9 mouse cellular contexts compared by ENCODE assay signal in genomic region chr14:48131576-48131922, GRCm38 (mm10). TPM values are rescaled to one million over a fixed set of nuclear protein-coding genes. Genes with fewer than 3 reads are reported as not detected.
DNase-seq lines count a peak whose midpoint lies in the region; ATAC-seq and TF ChIP-seq lines count a peak whose summit lies in the region.
"Had no signal": no experiment of that assay in that cellular context is flagged by ENCODE, and none has a peak within 500 bp of the region (broad histone marks: within the 10 kb centered on the region; RNA-seq: fewer than 3 reads in every experiment).

No protein-coding gene starts in this region.

- no peak for TF ChIP-seq POLR2A in small intestine, adult 2 months (IDR thresholded peaks at IDR 0.05; ENCODE audit: low read depth, low read length)

- no peak overlapping the region for H3K4me2 ChIP-seq in forebrain, embryonic 13.5 days
- no peak overlapping the region for H3K4me2 ChIP-seq in forebrain, embryonic 15.5 days (replicated peaks)
- no peak overlapping the region for H3K4me2 ChIP-seq in heart, embryonic 16.5 days (ENCODE audit: low read depth, low read length)
- no peak overlapping the region for H3K4me2 ChIP-seq in limb, embryonic 15.5 days
- H3K4me2 ChIP-seq in forebrain, embryonic 12.5 days: no peak overlapping the region

- no peaks in the 10 kb centered on the region for H3K36me3 ChIP-seq in forebrain, embryonic 13.5 days (ENCODE audit: poor library complexity, severe bottlenecking)
- H3K36me3 ChIP-seq in forebrain, embryonic 15.5 days: no peaks in the 10 kb centered on the region
- no peaks in the 10 kb centered on the region for H3K36me3 ChIP-seq in heart, embryonic 16.5 days (ENCODE audit: control insufficient read depth, insufficient read depth)
- no peaks in the 10 kb centered on the region for H3K36me3 ChIP-seq in limb, embryonic 15.5 days
- H3K36me3 ChIP-seq in small intestine, adult 2 months (ENCODE audit: control insufficient read depth, insufficient read depth, low read length): no peaks in the 10 kb centered on the region
- H3K36me3 ChIP-seq in forebrain, embryonic 12.5 days (replicated peaks): no peaks in the 10 kb centered on the region

- H3K9me3 ChIP-seq in forebrain, embryonic 13.5 days (replicated peaks): no peaks in the 10 kb centered on the region
- no peaks in the 10 kb centered on the region for H3K9me3 ChIP-seq in forebrain, embryonic 15.5 days
- H3K9me3 ChIP-seq in heart, embryonic 16.5 days (replicated peaks; ENCODE audit: control insufficient read depth, low read length): no peaks in the 10 kb centered on the region
- H3K9me3 ChIP-seq in limb, embryonic 15.5 days: no peaks in the 10 kb centered on the region
- H3K9me3 ChIP-seq in forebrain, embryonic 12.5 days: no peaks in the 10 kb centered on the region

- no peak for ATAC-seq in forebrain, embryonic 13.5 days
- ATAC-seq in forebrain, embryonic 15.5 days (replicated peaks): no peak
- ATAC-seq in Patski: peak; percentile 12
- ATAC-seq in heart, embryonic 16.5 days (replicated peaks; ENCODE audit: extremely low read depth, insufficient read depth, low FRiP score): 0 out of 2 replicates have a peak, but pooled peaks have one; percentile 12
- no peak for ATAC-seq in limb, embryonic 15.5 days (ENCODE audit: insufficient number of reproducible peaks, low FRiP score, low TSS enrichment, low read depth)
- ATAC-seq in erythroid progenitor cell, adult 5-6 weeks (replicated peaks; ENCODE audit: low FRiP score, poor library complexity, severe bottlenecking): no peak
- ATAC-seq in forebrain, embryonic 12.5 days (ENCODE audit: low FRiP score): no peak

- H3K27me3 ChIP-seq in forebrain, embryonic 13.5 days: 0 out of 2 replicates have a peak, but pooled peaks cover 6% of the 10 kb centered on the region
- no peaks in the 10 kb centered on the region for H3K27me3 ChIP-seq in forebrain, embryonic 15.5 days
- H3K27me3 ChIP-seq in Patski: no peaks in the 10 kb centered on the region
- H3K27me3 ChIP-seq in heart, embryonic 16.5 days (ENCODE audit: control insufficient read depth, insufficient read depth, low read length): peaks cover 10% of the 10 kb centered on the region; the same call in 1 of the 2 replicates
- no peaks in the 10 kb centered on the region for H3K27me3 ChIP-seq in limb, embryonic 15.5 days
- H3K27me3 ChIP-seq in small intestine, adult 2 months (ENCODE audit: control insufficient read depth, insufficient read depth, low read length): no peaks in the 10 kb centered on the region
- peaks cover 18% of the 10 kb centered on the region; the same call in 1 of the 2 replicates for H3K27me3 ChIP-seq in forebrain, embryonic 12.5 days

- in situ Hi-C loops in Patski (cut with MboI; ENCODE audit: low pct_unique_long_range_greater_than_20kb): no loop called here

- no peak overlapping the region for H3K9ac ChIP-seq in forebrain, embryonic 13.5 days
- no peak overlapping the region for H3K9ac ChIP-seq in forebrain, embryonic 15.5 days (replicated peaks)
- H3K9ac ChIP-seq in heart, embryonic 16.5 days (ENCODE audit: low read length): no peak overlapping the region
- no peak overlapping the region for H3K9ac ChIP-seq in limb, embryonic 15.5 days
- H3K9ac ChIP-seq in forebrain, embryonic 12.5 days: no peak overlapping the region
- H3K9ac ChIP-seq: liver, embryonic 14.5 days had no signal

- CTCF ChIA-PET in Patski (lab: Charles Lee): no interaction called here

- no peak for TF ChIP-seq CTCF in Patski (IDR thresholded peaks at IDR 0.05)
- TF ChIP-seq CTCF in small intestine, adult 2 months (IDR thresholded peaks at IDR 0.05; ENCODE audit: extremely low read depth, insufficient read length, insufficient replicate concordance, low read depth, low read length): no peak

- POLR2A ChIA-PET in Patski (lab: Charles Lee): no interaction called here

- H3K27ac ChIP-seq in forebrain, embryonic 13.5 days: 0 out of 2 replicates have a peak overlapping the region, but pooled peaks have one; percentile 4
- no peak overlapping the region for H3K27ac ChIP-seq in forebrain, embryonic 15.5 days (replicated peaks)
- H3K27ac ChIP-seq in heart, embryonic 16.5 days (ENCODE audit: low read length): peak overlapping the region; percentile 69
- H3K27ac ChIP-seq in limb, embryonic 15.5 days: peak overlapping the region; percentile 50
- peak overlapping the region; percentile 53; the same call in 1 of the 2 replicates for H3K27ac ChIP-seq in small intestine, adult 2 months (ENCODE audit: insufficient read depth, low read depth, low read length)
- no peak overlapping the region for H3K27ac ChIP-seq in forebrain, embryonic 12.5 days
- H3K27ac ChIP-seq: liver, embryonic 14.5 days had no signal

- 78% methylated on average over 4 of the region's 4 CpGs for WGBS in forebrain, embryonic 13.5 days
- 70% methylated on average over 4 of the region's 4 CpGs for WGBS in forebrain, embryonic 15.5 days
- WGBS in heart, embryonic 16.5 days: 54% methylated on average over 4 of the region's 4 CpGs
- 50% methylated on average over 4 of the region's 4 CpGs for WGBS in limb, embryonic 15.5 days
- 72% methylated on average over 4 of the region's 4 CpGs for WGBS in small intestine, adult 2 months
- 73% methylated on average over 4 of the region's 4 CpGs for WGBS in forebrain, embryonic 12.5 days

- no peak for DNase-seq in Patski (ENCODE audit: low read depth, low spot score)

- H3K4me1 ChIP-seq in forebrain, embryonic 13.5 days: peaks cover 64% of the 10 kb centered on the region
- H3K4me1 ChIP-seq in forebrain, embryonic 15.5 days: peaks cover 47% of the 10 kb centered on the region
- H3K4me1 ChIP-seq in heart, embryonic 16.5 days (ENCODE audit: control insufficient read depth, insufficient read depth, low read length): peaks cover 32% of the 10 kb centered on the region
- H3K4me1 ChIP-seq in limb, embryonic 15.5 days: peaks cover 52% of the 10 kb centered on the region
- H3K4me1 ChIP-seq in small intestine, adult 2 months (ENCODE audit: control insufficient read depth, insufficient read depth, insufficient read length, low read length): peaks cover 7% of the 10 kb centered on the region
- peaks cover 68% of the 10 kb centered on the region for H3K4me1 ChIP-seq in forebrain, embryonic 12.5 days

- H3K4me3 ChIP-seq in forebrain, embryonic 13.5 days: no peak overlapping the region
- H3K4me3 ChIP-seq in forebrain, embryonic 15.5 days: no peak overlapping the region
- H3K4me3 ChIP-seq in heart, embryonic 16.5 days (ENCODE audit: low read length): no peak overlapping the region
- no peak overlapping the region for H3K4me3 ChIP-seq in limb, embryonic 15.5 days
- H3K4me3 ChIP-seq in small intestine, adult 2 months (ENCODE audit: low read depth, low read length): no peak overlapping the region
- no peak overlapping the region for H3K4me3 ChIP-seq in forebrain, embryonic 12.5 days (replicated peaks)

RNA-seq across cellular contexts. Expression of gene Peli2, which starts 10.9 kb away (rescaled TPM):
- 8.4 and 8.5 TPM in 2 replicates for polyA plus RNA-seq in forebrain, embryonic 13.5 days (2015; fragmentation: Nextera tagmentation; extraction: Ambion mirVana)
- 10.1 and 11.6 TPM in 2 replicates for polyA plus RNA-seq in forebrain, embryonic 15.5 days (2015; fragmentation: Nextera tagmentation; extraction: Ambion mirVana)
- 5.4 TPM for polyA plus RNA-seq in Patski (2021)
- polyA plus RNA-seq in heart, embryonic 16.5 days (2015; fragmentation: Nextera tagmentation; extraction: Ambion mirVana): 2.6 and 3.5 TPM in 2 replicates
- 6.9 and 8.1 TPM in 2 replicates for polyA plus RNA-seq in limb, embryonic 15.5 days (2015; fragmentation: Nextera tagmentation; extraction: Ambion mirVana)
- polyA plus RNA-seq in small intestine, adult 2 months (2012; rRNA removed): 3.2 and 5.8 TPM in 2 replicates
- total RNA-seq in erythroid progenitor cell, adult 5-6 weeks (2015; ENCODE audit: low replicate concordance): 0.72 and 2.5 TPM in 2 replicates
- 0.64 and 1.1 TPM in 2 replicates for total RNA-seq in erythroid progenitor cell, adult 5-6 weeks (2017; ENCODE audit: low replicate concordance)
- polyA plus RNA-seq in forebrain, embryonic 12.5 days (2016; fragmentation: Nextera tagmentation; extraction: Ambion mirVana): 9.4 and 11.1 TPM in 2 replicates

Comparison
In these comparisons a context has a peak if more than half of its experiments do, and no peak if none do; other contexts are left out.
1. H3K27ac ChIP-seq: peak in forebrain, embryonic 13.5 days (single experiment), heart, embryonic 16.5 days (single experiment), limb, embryonic 15.5 days (single experiment) and small intestine, adult 2 months (single experiment); none in forebrain, embryonic 15.5 days (single experiment) and forebrain, embryonic 12.5 days (single experiment).
2. ATAC-seq: peak in Patski (single experiment) and heart, embryonic 16.5 days (single experiment); none in forebrain, embryonic 13.5 days (single experiment), forebrain, embryonic 15.5 days (single experiment), limb, embryonic 15.5 days (single experiment), erythroid progenitor cell, adult 5-6 weeks (single experiment) and forebrain, embryonic 12.5 days (single experiment).